Mouse (Mus musculus) hindbrain, embryonic 14.5 days (tissue): ENCODE results near the gene Nepro. TPM values are rescaled to one million over a fixed set of nuclear protein-coding genes. Genes with fewer than 3 reads are reported as not detected.

ENCODE experiments used
- ATAC-seq: fragments of 200-750 bp; cut with Nextera tagmentation; 2 replicates; pipeline ENCODE4 v1.8.0; 2017; ENCODE audit warnings: moderate number of reproducible peaks, mild to moderate bottlenecking, moderate TSS enrichment, moderate library complexity; ENCODE audit not compliant: low FRiP score
- DNase-seq: peaks from one replicate; pipeline ENCODE4 v3.0.0-alpha.2; 2015; ENCODE audit warnings: low spot score
- H3K27ac ChIP-seq: fragments of 300-500 bp; sonication (generic); 2 replicates; pipeline ENCODE4 v1.5.1; 2014; ENCODE audit warnings: mild to moderate bottlenecking, moderate library complexity
- H3K27me3 ChIP-seq: fragments of 300-500 bp; sonication (generic); 2 replicates; pipeline ENCODE4 v1.6.1; 2014; ENCODE audit warnings: mild to moderate bottlenecking, low read length, mixed read lengths; ENCODE audit not compliant: control insufficient read depth, insufficient read depth
- H3K36me3 ChIP-seq: fragments of 300-500 bp; sonication (generic); replicated peaks from 2 replicates; pipeline ENCODE4 v1.6.1; 2014; ENCODE audit not compliant: control insufficient read depth, insufficient read depth
- H3K4me1 ChIP-seq: fragments of 300-500 bp; sonication (generic); replicated peaks from 2 replicates; pipeline ENCODE4 v1.6.1; 2014; ENCODE audit warnings: antibody characterized with exemption, low read length, mixed read lengths; ENCODE audit not compliant: control insufficient read depth, insufficient read depth
- H3K4me2 ChIP-seq: fragments of 300-500 bp; sonication (generic); replicated peaks from 2 replicates; pipeline ENCODE4 v1.6.1; 2014; ENCODE audit warnings: mild to moderate bottlenecking, moderate library complexity
- H3K4me3 ChIP-seq: fragments of 300-500 bp; sonication (generic); replicated peaks from 2 replicates; pipeline ENCODE4 v1.5.1; 2014; ENCODE audit warnings: mild to moderate bottlenecking, low read length
- H3K9ac ChIP-seq: fragments of 300-500 bp; sonication (generic); 2 replicates; pipeline ENCODE4 v1.6.1; 2014
- H3K9me3 ChIP-seq: fragments of 300-500 bp; sonication (generic); 2 replicates; pipeline ENCODE4 v1.6.1; 2016; ENCODE audit warnings: low read length; ENCODE audit not compliant: control insufficient read depth
- WGBS: fragments of 180-500 bp; shearing (Covaris S2); extraction: QIAGEN DNeasy Blood & Tissue Kit; methylation state at CpG from one replicate; pipeline ENCODE4 v1.1.7; 2014; 5-methylcytosine and 5-hydroxymethylcytosine counted together
- polyA plus RNA-seq: library from polyadenylated mRNA; unstranded; fragments of >200 nt; fragmentation: Nextera tagmentation; extraction: Ambion mirVana; gene quantifications from 2 replicates; pipeline ENCODE4 v1.2.1, GENCODE M21; 2014

Gene Nepro
- polyA plus RNA-seq, 1 experiment from 2014 or later, result 5.4 TPM

DNA sequence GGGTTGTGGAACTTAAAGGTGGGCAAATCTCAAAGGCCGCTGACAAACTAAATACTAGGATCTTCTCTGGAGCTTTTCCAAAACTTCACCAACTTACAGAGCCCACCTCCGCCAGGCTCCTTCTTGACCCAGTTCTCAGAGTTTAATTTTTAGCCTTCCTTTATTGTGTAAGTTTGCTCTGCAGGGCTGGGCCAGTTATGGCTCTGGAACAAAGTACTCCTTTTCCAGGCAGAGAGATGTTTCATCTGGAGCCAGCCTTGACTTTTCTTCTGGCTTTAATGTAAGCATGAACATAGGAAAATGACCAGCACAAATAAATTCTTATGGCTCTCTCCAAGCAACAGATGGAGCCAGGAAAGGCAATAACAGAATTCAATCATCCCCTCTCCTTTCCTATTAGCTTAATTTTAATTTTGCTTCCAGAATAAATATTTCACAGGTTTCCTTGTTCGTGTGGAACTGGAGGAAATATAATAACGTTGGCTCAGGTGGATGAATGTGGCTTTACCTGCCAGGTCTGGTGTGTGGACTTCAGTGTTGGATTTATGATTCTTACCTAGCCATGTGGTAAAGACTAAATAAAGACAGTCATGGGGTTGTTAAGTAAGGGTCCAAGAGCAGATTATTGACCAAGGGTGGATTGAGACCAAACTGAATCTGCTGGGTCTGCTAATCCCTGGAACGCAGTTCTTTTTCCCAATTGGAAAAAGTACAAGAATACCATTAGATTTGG, 26.5 kb upstream of the Nepro start:
- no peaks in the 10 kb centered on the region for H3K27me3 ChIP-seq
- H3K4me2 ChIP-seq, result no peak overlapping the region
- 92% methylated on average over 5 of the region's 5 CpGs for WGBS
- ATAC-seq (no peak), DNase-seq (no peak)
- H3K27ac ChIP-seq, result no peak overlapping the region
- H3K36me3 ChIP-seq, result no peaks in the 10 kb centered on the region
- no peak overlapping the region for H3K4me3 ChIP-seq
- no peak overlapping the region for H3K9ac ChIP-seq
- H3K4me1 ChIP-seq, result peaks cover 8% of the 10 kb centered on the region; the same call in 1 of the 2 replicates
- no peaks in the 10 kb centered on the region for H3K9me3 ChIP-seq

GRCm38 (mm10) chr16:44701155-44701554, 22.9 kb upstream of the Nepro start:
- no peaks in the 10 kb centered on the region for H3K36me3 ChIP-seq
- H3K4me3 ChIP-seq, result no peak overlapping the region
- WGBS, result 87% methylated on average over 3 of the region's 3 CpGs
- no peaks in the 10 kb centered on the region for H3K9me3 ChIP-seq
- no peak overlapping the region for H3K27ac ChIP-seq
- H3K27me3 ChIP-seq, result no peaks in the 10 kb centered on the region
- no peak overlapping the region for H3K9ac ChIP-seq
- ATAC-seq (no peak), DNase-seq (no peak)
- peaks cover 5% of the 10 kb centered on the region; the same call in 1 of the 2 replicates for H3K4me1 ChIP-seq
- H3K4me2 ChIP-seq, result no peak overlapping the region

GRCm38 (mm10) chr16:44702272-44702671, 21.8 kb upstream of the Nepro start:
- 78% methylated on average over 5 of the region's 5 CpGs for WGBS
- Histone ChIP-seq H3K9ac (no peak overlapping the region), H3K36me3 (no peaks in the 10 kb centered on the region), H3K27me3 (no peaks in the 10 kb centered on the region), H3K4me1 (peaks cover 5% of the 10 kb centered on the region; the same call in 1 of the 2 replicates), H3K4me2 (no peak overlapping the region), H3K27ac (no peak overlapping the region), H3K9me3 (no peaks in the 10 kb centered on the region), H3K4me3 (no peak overlapping the region)
- no peak for DNase-seq
- ATAC-seq, result no peak

DNA sequence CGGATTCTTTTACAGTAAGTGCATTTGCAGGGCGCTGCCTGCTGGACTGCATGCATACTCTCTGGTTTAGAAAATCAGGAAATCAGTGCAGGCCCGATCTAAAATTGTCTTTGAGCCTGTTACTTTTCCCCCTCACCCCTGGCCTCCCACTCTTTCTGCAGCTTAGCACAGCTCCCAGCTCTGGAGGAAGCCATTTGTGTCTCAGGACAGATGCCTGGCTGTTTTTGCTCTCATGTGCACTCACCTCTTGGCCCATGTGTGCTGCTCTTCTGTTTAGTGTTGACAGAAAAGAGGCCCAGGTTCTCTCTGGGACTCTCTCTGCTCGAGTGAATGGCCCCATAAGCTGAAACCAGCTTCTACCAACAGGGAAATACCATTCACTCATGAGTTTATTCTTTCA, 20.6 kb upstream of the Nepro start:
- 66% methylated on average over 4 of the region's 4 CpGs for WGBS
- no peaks in the 10 kb centered on the region for H3K27me3 ChIP-seq
- H3K4me1 ChIP-seq, result peaks cover 5% of the 10 kb centered on the region; the same call in 1 of the 2 replicates
- ATAC-seq, result no peak
- no peak overlapping the region for H3K27ac ChIP-seq
- no peaks in the 10 kb centered on the region for H3K9me3 ChIP-seq
- H3K4me3 ChIP-seq, result no peak overlapping the region
- H3K9ac ChIP-seq, result no peak overlapping the region
- H3K4me2 ChIP-seq, result no peak overlapping the region
- H3K36me3 ChIP-seq, result no peaks in the 10 kb centered on the region
- no peak for DNase-seq

DNA sequence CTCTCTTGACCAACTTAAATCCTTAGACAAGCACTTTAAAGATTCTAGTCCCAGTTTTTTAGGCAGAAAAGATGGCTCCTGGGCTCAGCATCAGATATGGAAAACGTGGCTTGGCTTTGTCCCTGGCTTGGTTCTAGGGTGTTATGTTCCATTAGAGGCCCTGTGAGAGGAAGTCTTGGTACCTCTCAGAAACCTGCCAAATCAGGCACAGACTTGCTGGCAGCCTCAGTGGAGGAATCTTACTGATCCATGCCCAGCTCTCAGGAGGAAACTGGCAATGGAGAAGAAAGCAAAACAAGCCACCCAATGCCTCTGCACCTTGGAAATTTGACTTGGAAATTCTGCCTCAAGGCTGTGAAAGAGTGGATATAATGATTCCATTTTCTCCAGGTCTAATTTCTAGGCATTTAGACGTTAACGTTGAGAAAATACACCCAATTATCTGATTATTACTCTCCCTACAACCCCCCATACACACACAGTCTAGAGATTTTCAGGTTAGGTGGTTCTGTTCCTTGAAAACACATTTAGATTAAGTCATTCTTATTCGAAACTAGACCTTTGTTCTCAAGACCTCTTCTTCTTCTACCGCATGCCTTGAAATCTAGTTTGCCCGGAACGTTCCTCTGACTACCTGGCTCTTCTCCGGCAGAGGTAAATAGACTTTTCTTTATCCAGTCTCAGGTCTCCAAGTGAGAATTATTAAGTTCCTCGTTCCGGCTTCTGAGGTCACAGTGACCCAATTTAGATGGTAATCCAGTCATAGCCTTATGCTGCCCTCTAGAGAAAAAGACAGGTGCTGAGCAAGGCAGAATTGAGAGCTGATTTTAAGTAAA, 7.6 kb upstream of the Nepro start:
- Histone ChIP-seq H3K9ac (0 out of 2 replicates have a peak overlapping the region, but pooled peaks have one; percentile 24), H3K9me3 (no peaks in the 10 kb centered on the region), H3K4me2 (peak overlapping the region; percentile 17), H3K27ac (peak overlapping the region; percentile 23; the same call in 1 of the 2 replicates), H3K4me1 (peaks cover 7% of the 10 kb centered on the region; the same call in 1 of the 2 replicates), H3K4me3 (no peak overlapping the region), H3K36me3 (peaks cover 7% of the 10 kb centered on the region; the same call in 1 of the 2 replicates), H3K27me3 (no peaks in the 10 kb centered on the region)
- 29% methylated on average over 10 of the region's 10 CpGs for WGBS
- DNase-seq (peak; percentile 76), ATAC-seq (peak; percentile 77)

- no peaks in the 10 kb centered on the region for H3K27me3 ChIP-seq
- H3K36me3 ChIP-seq, result peaks cover 7% of the 10 kb centered on the region; the same call in 1 of the 2 replicates
- H3K4me1 ChIP-seq, result peaks cover 7% of the 10 kb centered on the region; the same call in 1 of the 2 replicates
- WGBS, result 79% methylated on average over 2 of the region's 2 CpGs
- H3K4me2 ChIP-seq, result peak overlapping the region; percentile 17; the same call in 1 of the 2 replicates
- no peak overlapping the region for H3K4me3 ChIP-seq
- ATAC-seq (peak; percentile 61; the same call in 1 of the 2 replicates), DNase-seq (no peak)
- H3K9me3 ChIP-seq, result no peaks in the 10 kb centered on the region
- no peak overlapping the region for H3K9ac ChIP-seq
- no peak overlapping the region for H3K27ac ChIP-seq
These were observed 6.9 kb upstream of the Nepro start for GRCm38 (mm10) chr16:44717141-44717634.

GRCm38 (mm10) chr16:44717838-44718237, 6.3 kb upstream of the Nepro start:
- DNase-seq, result no peak
- WGBS, result 77% methylated on average over 2 of the region's 2 CpGs

GRCm38 (mm10) chr16:44719349-44719748, 4.8 kb upstream of the Nepro start:
- Histone ChIP-seq H3K27me3 (no peaks in the 10 kb centered on the region), H3K36me3 (peaks cover 7% of the 10 kb centered on the region; the same call in 1 of the 2 replicates), H3K4me2 (no peak overlapping the region), H3K27ac (no peak overlapping the region), H3K9ac (no peak overlapping the region), H3K4me3 (no peak overlapping the region), H3K9me3 (no peaks in the 10 kb centered on the region), H3K4me1 (peaks cover 10% of the 10 kb centered on the region)
- WGBS, result 79% methylated on average over 7 of the region's 7 CpGs
- ATAC-seq, result no peak
- no peak for DNase-seq

More at GRCm38 (mm10) chr16:44717838-44718237, 6.3 kb upstream of the Nepro start:
- ATAC-seq, result no peak
- H3K4me3 ChIP-seq, result no peak overlapping the region
- H3K4me1 ChIP-seq, result peaks cover 7% of the 10 kb centered on the region; the same call in 1 of the 2 replicates
- no peak overlapping the region for H3K9ac ChIP-seq
- no peak overlapping the region for H3K4me2 ChIP-seq
- no peaks in the 10 kb centered on the region for H3K9me3 ChIP-seq
- no peak overlapping the region for H3K27ac ChIP-seq
- H3K36me3 ChIP-seq, result peaks cover 7% of the 10 kb centered on the region; the same call in 1 of the 2 replicates
- H3K27me3 ChIP-seq, result no peaks in the 10 kb centered on the region

DNA sequence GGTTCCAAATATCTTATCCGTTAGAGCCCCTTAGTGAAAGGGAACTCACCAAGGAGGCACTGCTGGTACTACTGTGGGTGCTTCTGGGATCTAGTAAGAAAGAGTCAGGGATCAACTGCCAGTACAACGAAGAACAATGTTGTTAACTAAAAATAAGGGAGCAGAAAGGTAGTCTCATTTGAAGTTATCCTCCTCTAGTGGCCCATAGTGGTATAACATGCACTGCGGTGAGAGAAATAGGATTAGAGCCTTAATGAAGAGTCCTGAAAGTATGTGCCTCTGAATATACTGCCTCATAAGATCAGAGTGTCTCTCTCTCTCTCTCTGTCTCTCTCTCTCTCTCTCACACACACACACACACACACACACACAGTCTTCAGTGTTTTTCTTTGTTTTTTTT, 3.6 kb upstream of the Nepro start:
- no peak for ATAC-seq
- Histone ChIP-seq H3K9me3 (no peaks in the 10 kb centered on the region), H3K27ac (no peak overlapping the region), H3K27me3 (no peaks in the 10 kb centered on the region), H3K36me3 (peaks cover 7% of the 10 kb centered on the region; the same call in 1 of the 2 replicates), H3K4me3 (no peak overlapping the region), H3K4me1 (peaks cover 10% of the 10 kb centered on the region), H3K9ac (no peak overlapping the region), H3K4me2 (no peak overlapping the region)
- WGBS, result 76% methylated on average over 3 of the region's 3 CpGs
- DNase-seq, result peak; percentile 63
